In genomic region chr4:86852813-86853590, GRCm38 (mm10) we compare ENCODE assay signal across 20 mouse cellular contexts. TPM values are rescaled to one million over a fixed set of nuclear protein-coding genes. Genes with fewer than 3 reads are reported as not detected.
DNase-seq lines count a peak whose midpoint lies in the region; ATAC-seq and TF ChIP-seq lines count a peak whose summit lies in the region.
"Had no signal": no experiment of that assay in that cellular context is flagged by ENCODE, and none has a peak within 500 bp of the region (broad histone marks: within the 10 kb centered on the region; RNA-seq: fewer than 3 reads in every experiment).

No protein-coding gene starts in this region.

- no peak overlapping the region for H3K4me3 ChIP-seq in heart, embryonic 16.5 days (ENCODE audit: low read length)
- no peak overlapping the region for H3K4me3 ChIP-seq in heart, embryonic 12.5 days
- no peak overlapping the region for H3K4me3 ChIP-seq in lung, embryonic 14.5 days (ENCODE audit: low read depth, low read length)
- H3K4me3 ChIP-seq in lung, adult 2 months (replicated peaks; ENCODE audit: extremely low read depth, low read depth, low read length): no peak overlapping the region
- no peak overlapping the region for H3K4me3 ChIP-seq in MEL (ENCODE audit: control insufficient read depth in 1 of 2, insufficient read depth in 1 of 2, low read depth in 2 of 2, low read length in 2 of 2)
- H3K4me3 ChIP-seq in liver, postnatal 0 days (ENCODE audit: low read depth, low read length): no peak overlapping the region
- H3K4me3 ChIP-seq: embryonic facial prominence, embryonic 10.5 days; erythroblast, embryonic 14.5 days; forebrain, embryonic 15.5 days; limb, embryonic 13.5 days; neural tube, embryonic 15.5 days had no signal

- H3K79me2 ChIP-seq in MEL (ENCODE audit: control insufficient read depth, insufficient read depth, low read length, poor library complexity): peaks cover 27% of the 10 kb centered on the region

- no peak overlapping the region for H3K4me2 ChIP-seq in heart, embryonic 16.5 days (ENCODE audit: low read depth, low read length)
- H3K4me2 ChIP-seq in heart, embryonic 12.5 days: no peak overlapping the region
- H3K4me2 ChIP-seq in lung, embryonic 14.5 days: no peak overlapping the region
- no peak overlapping the region for H3K4me2 ChIP-seq in liver, postnatal 0 days (ENCODE audit: low read depth, low read length)
- H3K4me2 ChIP-seq: forebrain, embryonic 15.5 days; limb, embryonic 13.5 days; neural tube, embryonic 15.5 days had no signal

- H3K27ac ChIP-seq in heart, embryonic 16.5 days (ENCODE audit: low read length): 0 out of 2 replicates have a peak overlapping the region, but pooled peaks have one; percentile 18
- H3K27ac ChIP-seq in heart, embryonic 12.5 days (ENCODE audit: poor library complexity, severe bottlenecking): no peak overlapping the region
- H3K27ac ChIP-seq in lung, embryonic 14.5 days (ENCODE audit: low read depth): no peak overlapping the region
- H3K27ac ChIP-seq in MEL (ENCODE audit: control insufficient read depth, low read depth, low read length): 0 out of 2 replicates have a peak overlapping the region, but pooled peaks have one; percentile 9
- peak overlapping the region; percentile 46; the same call in 1 of the 2 replicates for H3K27ac ChIP-seq in liver, postnatal 0 days (ENCODE audit: low read depth)
- H3K27ac ChIP-seq: embryonic facial prominence, embryonic 10.5 days; forebrain, embryonic 15.5 days; limb, embryonic 13.5 days; neural tube, embryonic 15.5 days had no signal

- no peak for TF ChIP-seq RAD21 in MEL (IDR thresholded peaks at IDR 0.05; ENCODE audit: low read depth, low read length)

- 75% methylated on average over 4 of the region's 4 CpGs for WGBS in heart, embryonic 16.5 days
- WGBS in heart, embryonic 12.5 days: 78% methylated on average over 4 of the region's 4 CpGs
- WGBS in lung, embryonic 14.5 days: 81% methylated on average over 4 of the region's 4 CpGs
- 50% methylated on average over 4 of the region's 4 CpGs for WGBS in lung, adult 2 months
- WGBS in liver, postnatal 0 days (ENCODE audit: insufficient replicate concordance): 70% methylated on average over 4 of the region's 4 CpGs

- no peaks in the 10 kb centered on the region for H3K27me3 ChIP-seq in heart, embryonic 16.5 days (ENCODE audit: control insufficient read depth, insufficient read depth, low read length)
- no peaks in the 10 kb centered on the region for H3K27me3 ChIP-seq in heart, embryonic 12.5 days (replicated peaks)
- no peaks in the 10 kb centered on the region for H3K27me3 ChIP-seq in lung, embryonic 14.5 days (ENCODE audit: insufficient read depth, low read length)
- no peaks in the 10 kb centered on the region for H3K27me3 ChIP-seq in MEL (ENCODE audit: control insufficient read depth in 1 of 2, insufficient read depth in 2 of 2, low read length in 2 of 2)
- H3K27me3 ChIP-seq in liver, postnatal 0 days (ENCODE audit: insufficient read depth, low read length): no peaks in the 10 kb centered on the region
- H3K27me3 ChIP-seq: forebrain, embryonic 15.5 days; limb, embryonic 13.5 days; neural tube, embryonic 15.5 days had no signal

- DNase-seq in lung, embryonic 14.5 days: peak; percentile 36
- DNase-seq in lung, adult 2 months: no peak
- peak; percentile 67 for DNase-seq in MEL (ENCODE audit: low read depth, low spot score)
- no peak for DNase-seq in liver, postnatal 0 days
- no peak for DNase-seq in left cerebral cortex, adult 18-20 months (ENCODE audit: low spot score in 2 of 2)
- DNase-seq in layer of hippocampus, adult 11-12 months (ENCODE audit: low spot score): no peak
- DNase-seq: cerebellum, adult 9-11 months; heart, postnatal 36 days; kidney, postnatal 10 days; layer of hippocampus, postnatal 36 days; lung, postnatal 14 days; thymus, adult 18-20 months had no signal

- peaks cover 34% of the 10 kb centered on the region for H3K36me3 ChIP-seq in heart, embryonic 16.5 days (ENCODE audit: control insufficient read depth, insufficient read depth)
- H3K36me3 ChIP-seq in heart, embryonic 12.5 days: peaks cover 46% of the 10 kb centered on the region
- peaks cover 53% of the 10 kb centered on the region for H3K36me3 ChIP-seq in lung, embryonic 14.5 days (ENCODE audit: insufficient read depth)
- peaks cover 11 to 15% of the 10 kb centered on the region in 2 experiments for H3K36me3 ChIP-seq in MEL (ENCODE audit: control insufficient read depth in 1 of 2, insufficient read depth in 2 of 2, low read length in 2 of 2)
- peaks cover 37% of the 10 kb centered on the region for H3K36me3 ChIP-seq in liver, postnatal 0 days (replicated peaks; ENCODE audit: insufficient read depth, low read length)

- TF ChIP-seq POLR2A in lung, adult 2 months (IDR thresholded peaks at IDR 0.05; ENCODE audit: borderline replicate concordance, extremely low read depth, low read depth, low read length): no peak
- peak in 1 of 2 experiments; percentile 68; a peak in 2 of 4 replicates for TF ChIP-seq POLR2A in MEL (IDR thresholded peaks at IDR 0.05; ENCODE audit: control insufficient read depth in 1 of 2, insufficient read depth in 1 of 2, low read depth in 1 of 2, low read length in 2 of 2, poor library complexity in 1 of 2)

- no peak for TF ChIP-seq EP300 in MEL (IDR thresholded peaks at IDR 0.05; ENCODE audit: low read depth in 1 of 2, low read length in 2 of 2)
- TF ChIP-seq EP300 in liver, postnatal 0 days (IDR thresholded peaks at IDR 0.05; ENCODE audit: low read depth): no peak

- H3K9ac ChIP-seq in heart, embryonic 16.5 days (ENCODE audit: low read length): no peak overlapping the region
- no peak overlapping the region for H3K9ac ChIP-seq in heart, embryonic 12.5 days
- no peak overlapping the region for H3K9ac ChIP-seq in lung, embryonic 14.5 days
- H3K9ac ChIP-seq in MEL (ENCODE audit: control insufficient read depth, low read depth, low read length, poor library complexity, severe bottlenecking): no peak overlapping the region
- no peak overlapping the region for H3K9ac ChIP-seq in liver, postnatal 0 days (replicated peaks)
- H3K9ac ChIP-seq: forebrain, embryonic 15.5 days; limb, embryonic 13.5 days; neural tube, embryonic 15.5 days had no signal

- no peaks in the 10 kb centered on the region for H3K9me3 ChIP-seq in heart, embryonic 16.5 days (replicated peaks; ENCODE audit: control insufficient read depth, low read length)
- H3K9me3 ChIP-seq in heart, embryonic 12.5 days (replicated peaks): no peaks in the 10 kb centered on the region
- H3K9me3 ChIP-seq in lung, embryonic 14.5 days (ENCODE audit: low read depth, low read length): no peaks in the 10 kb centered on the region
- no peaks in the 10 kb centered on the region for H3K9me3 ChIP-seq in MEL (replicated peaks; ENCODE audit: insufficient read depth, low read length)
- no peaks in the 10 kb centered on the region for H3K9me3 ChIP-seq in liver, postnatal 0 days (ENCODE audit: low read length)
- H3K9me3 ChIP-seq: embryonic facial prominence, embryonic 10.5 days; forebrain, embryonic 15.5 days; limb, embryonic 13.5 days; neural tube, embryonic 15.5 days had no signal

- peaks cover 11% of the 10 kb centered on the region for H3K4me1 ChIP-seq in heart, embryonic 16.5 days (ENCODE audit: control insufficient read depth, insufficient read depth, low read length)
- H3K4me1 ChIP-seq in heart, embryonic 12.5 days (replicated peaks): peaks cover 8% of the 10 kb centered on the region
- peaks cover 2% of the 10 kb centered on the region; the same call in 1 of the 2 replicates for H3K4me1 ChIP-seq in lung, embryonic 14.5 days (ENCODE audit: insufficient read depth)
- H3K4me1 ChIP-seq in lung, adult 2 months (ENCODE audit: control insufficient read depth, insufficient read depth, low read length): no peaks in the 10 kb centered on the region; the same call in none of the 2 replicates
- H3K4me1 ChIP-seq in MEL (ENCODE audit: control insufficient read depth in 1 of 2, insufficient read depth in 2 of 2, low read length in 2 of 2): peaks cover 0 to 9% of the 10 kb centered on the region in 2 experiments; a peak in 1 of 4 replicates
- peaks cover 5% of the 10 kb centered on the region for H3K4me1 ChIP-seq in liver, postnatal 0 days (ENCODE audit: insufficient read depth)

- no peak for TF ChIP-seq CTCF in lung, embryonic 14.5 days (IDR thresholded peaks at IDR 0.05; ENCODE audit: low read depth)
- no peak for TF ChIP-seq CTCF in lung, adult 2 months (IDR thresholded peaks at IDR 0.05; ENCODE audit: insufficient read depth, low read length)
- TF ChIP-seq CTCF in MEL (IDR thresholded peaks at IDR 0.05 in 2 of 3, conservative IDR thresholded peaks at IDR 0.05 in 1 of 3; ENCODE audit: control insufficient read depth in 1 of 3, insufficient read depth in 1 of 3, low read depth in 2 of 3, low read length in 3 of 3, poor library complexity in 1 of 3, severe bottlenecking in 1 of 3): no peak
- TF ChIP-seq CTCF in liver, postnatal 0 days (IDR thresholded peaks at IDR 0.05; ENCODE audit: low read depth): no peak

- no peak for ATAC-seq in heart, embryonic 16.5 days (replicated peaks; ENCODE audit: extremely low read depth, insufficient read depth, low FRiP score)
- no peak for ATAC-seq in heart, embryonic 12.5 days (ENCODE audit: insufficient number of reproducible peaks, low FRiP score)
- ATAC-seq in lung, embryonic 14.5 days (ENCODE audit: insufficient read depth): no peak
- no peak for ATAC-seq in liver, postnatal 0 days
- ATAC-seq: CD4-positive, CD25-positive, alpha-beta regulatory T cell, adult 4 months; forebrain, embryonic 15.5 days had no signal

RNA-seq across cellular contexts. Expression of gene Rps6, which starts 4.2 kb away (rescaled TPM):
- polyA plus RNA-seq in heart, embryonic 16.5 days (2015; fragmentation: Nextera tagmentation; extraction: Ambion mirVana): 394 and 401 TPM in 2 replicates
- 458 and 459 TPM in 2 replicates for polyA plus RNA-seq in heart, embryonic 12.5 days (2016; fragmentation: Nextera tagmentation; extraction: Ambion mirVana)
- polyA plus RNA-seq in lung, embryonic 14.5 days (2014; fragmentation: Nextera tagmentation; extraction: Ambion mirVana): 874 and 878 TPM in 2 replicates
- polyA plus RNA-seq in lung, adult 2 months (2012; rRNA removed): 405 and 533 TPM in 2 replicates
- total RNA-seq in MEL (2012; rRNA removed): 3,142 and 3,178 TPM in 2 replicates
- polyA plus RNA-seq in MEL (2012; ENCODE audit: insufficient read depth in 1 of 2, insufficient read length in 2 of 2, low read depth in 1 of 2, low replicate concordance in 2 of 2, missing spikeins in 1 of 2): 1,000 to 10,000 TPM in 1 of 2 experiments, not detected in 1; 1,648 TPM
- 455 and 469 TPM in 2 replicates for polyA plus RNA-seq in liver, postnatal 0 days (2015; fragmentation: Nextera tagmentation; extraction: Ambion mirVana)
- total RNA-seq in left cerebral cortex, adult 18-20 months (2021): 100 to 1,000 TPM; 437 to 446 TPM

RNA-seq across cellular contexts. Expression of gene Acer2, which starts 21.2 kb away (rescaled TPM):
- polyA plus RNA-seq in heart, embryonic 16.5 days (2015; fragmentation: Nextera tagmentation; extraction: Ambion mirVana): 29.3 and 31.2 TPM in 2 replicates
- 36.0 and 40.9 TPM in 2 replicates for polyA plus RNA-seq in heart, embryonic 12.5 days (2016; fragmentation: Nextera tagmentation; extraction: Ambion mirVana)
- 28.2 and 32.3 TPM in 2 replicates for polyA plus RNA-seq in lung, embryonic 14.5 days (2014; fragmentation: Nextera tagmentation; extraction: Ambion mirVana)
- 179 and 323 TPM in 2 replicates for polyA plus RNA-seq in lung, adult 2 months (2012; rRNA removed)
- 0.35 and 0.36 TPM in 2 replicates for total RNA-seq in MEL (2012; rRNA removed)
- polyA plus RNA-seq in MEL (2012; ENCODE audit: insufficient read depth in 1 of 2, insufficient read length in 2 of 2, low read depth in 1 of 2, low replicate concordance in 2 of 2, missing spikeins in 1 of 2): under 1 TPM in 1 of 2 experiments, not detected in 1; 0.84 TPM
- polyA plus RNA-seq in liver, postnatal 0 days (2015; fragmentation: Nextera tagmentation; extraction: Ambion mirVana): 10.1 and 11.4 TPM in 2 replicates
- 1 to 10 TPM; 4.4 to 9.5 TPM for total RNA-seq in left cerebral cortex, adult 18-20 months (2021)

Comparison
In these comparisons a context has a peak if more than half of its experiments do, and no peak if none do; other contexts are left out.
1. H3K27ac ChIP-seq: peak in heart, embryonic 16.5 days (single experiment), MEL (single experiment) and liver, postnatal 0 days (single experiment); none in heart, embryonic 12.5 days (single experiment) and lung, embryonic 14.5 days (single experiment).
2. DNase-seq: peak in lung, embryonic 14.5 days (single experiment) and MEL (single experiment); none in lung, adult 2 months (single experiment), liver, postnatal 0 days (single experiment), left cerebral cortex, adult 18-20 months (0 of 2) and layer of hippocampus, adult 11-12 months (single experiment).